Mouse (Mus musculus) heart, embryonic 15.5 days (tissue): ENCODE results near the gene Snx32. TPM values are rescaled to one million over a fixed set of nuclear protein-coding genes. Genes with fewer than 3 reads are reported as not detected.

Experiments used
- ATAC-seq: fragments of 200-750 bp; cut with Nextera tagmentation; replicated peaks from 2 replicates; pipeline ENCODE4 v1.8.0; 2017; ENCODE audit warnings: low read depth, moderate TSS enrichment; ENCODE audit not compliant: insufficient number of reproducible peaks, insufficient read depth, low FRiP score
- H3K27ac ChIP-seq: fragments of 300-500 bp; sonication (generic); 2 replicates; pipeline ENCODE4 v1.5.1; 2015; ENCODE audit warnings: mild to moderate bottlenecking, inconsistent platforms
- H3K27me3 ChIP-seq: fragments of 300-500 bp; sonication (generic); 2 replicates; pipeline ENCODE4 v1.6.1; 2015; ENCODE audit warnings: inconsistent platforms
- H3K36me3 ChIP-seq: fragments of 300-500 bp; sonication (generic); 2 replicates; pipeline ENCODE4 v1.6.1; 2015; ENCODE audit warnings: mild to moderate bottlenecking, inconsistent platforms
- H3K4me1 ChIP-seq: fragments of 300-500 bp; sonication (generic); replicated peaks from 2 replicates; pipeline ENCODE4 v1.6.1; 2015; ENCODE audit warnings: inconsistent platforms
- H3K4me2 ChIP-seq: fragments of 300-500 bp; sonication (generic); 2 replicates; pipeline ENCODE4 v1.6.1; 2015; ENCODE audit warnings: inconsistent platforms, mild to moderate bottlenecking, moderate library complexity
- H3K4me3 ChIP-seq: fragments of 300-500 bp; sonication (generic); 2 replicates; pipeline ENCODE4 v1.5.1; 2015; ENCODE audit warnings: mild to moderate bottlenecking, inconsistent platforms
- H3K9ac ChIP-seq: fragments of 300-500 bp; sonication (generic); 2 replicates; pipeline ENCODE4 v1.6.1; 2015; ENCODE audit warnings: mild to moderate bottlenecking, inconsistent platforms
- H3K9me3 ChIP-seq: fragments of 300-500 bp; sonication (generic); replicated peaks from 2 replicates; pipeline ENCODE4 v1.6.1; 2016; ENCODE audit warnings: inconsistent platforms
- WGBS: fragments of 180-500 bp; shearing (Covaris S2); methylation state at CpG from one replicate; pipeline ENCODE4 v1.1.7; 2015; ENCODE audit warnings: mixed read lengths; 5-methylcytosine and 5-hydroxymethylcytosine counted together
- polyA plus RNA-seq: library from polyadenylated mRNA; unstranded; fragments of >200 nt; fragmentation: Nextera tagmentation; extraction: Ambion mirVana; gene quantifications from 2 replicates; pipeline ENCODE4 v1.2.1, GENCODE M21; 2015

Gene Snx32
- polyA plus RNA-seq, 1 experiment from 2014 or later, result 15.8 TPM

DNA sequence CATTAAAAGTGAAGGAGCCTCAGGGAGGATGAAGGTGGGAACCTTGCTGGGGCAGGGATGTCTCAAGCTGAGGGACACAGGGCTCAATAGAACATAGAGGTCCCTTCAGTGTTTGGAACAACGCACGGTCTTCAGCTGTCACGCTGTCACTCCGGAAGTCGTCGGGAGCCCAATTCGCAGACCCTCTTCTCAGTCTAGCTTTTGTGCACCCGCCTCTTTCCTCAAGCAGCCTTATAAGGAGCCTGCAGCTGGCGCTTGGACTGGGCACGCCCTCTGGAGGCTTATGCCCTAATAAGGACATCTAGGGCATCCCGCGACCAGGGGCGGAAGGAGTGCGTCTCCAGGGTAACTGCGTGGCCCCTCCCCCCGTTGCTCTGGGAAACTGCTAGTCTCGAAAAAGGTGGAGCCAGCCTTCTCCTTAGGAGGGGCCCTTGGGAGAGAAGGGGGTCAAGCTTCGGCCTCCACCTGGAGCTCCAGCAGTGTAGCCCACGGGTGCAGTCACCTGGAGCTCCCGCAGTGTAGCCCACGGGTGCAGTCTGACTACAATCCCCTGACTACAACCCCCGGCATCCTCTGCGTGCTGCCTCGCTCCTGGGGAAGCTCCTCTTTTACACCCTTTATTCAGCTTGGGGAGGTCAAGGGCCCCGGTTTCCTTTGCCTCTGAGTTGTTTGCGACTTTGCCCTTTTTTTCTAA lies 21.3 kb downstream of the Snx32 start:
- peaks cover 45% of the 10 kb centered on the region for H3K4me1 ChIP-seq
- under 1% methylated on average over 26 of the region's 26 CpGs for WGBS

GRCm38 (mm10) chr19:5487768-5488550 lies 22.4 kb downstream of the Snx32 start, which contains the start of gene Mus81:
Gene Mus81, minus strand, starts transcription at chr19:5488402.
- Histone ChIP-seq H3K4me3 (peak within 1 kb of the TSS; percentile 65), H3K36me3 (peaks cover 33% of the 10 kb centered on the region), H3K27me3 (no peaks in the 10 kb centered on the region), H3K9ac (peak within 1 kb of the TSS; percentile 72), H3K4me1 (peaks cover 41% of the 10 kb centered on the region), H3K27ac (peak within 1 kb of the TSS; percentile 100), H3K4me2 (peak within 1 kb of the TSS; percentile 86), H3K9me3 (no peaks in the 10 kb centered on the region)
- peak; percentile 73 for ATAC-seq
- WGBS, result under 1% methylated on average over 39 of the region's 39 CpGs

More for the DNA sequence above, 21.3 kb downstream of the Snx32 start:
- Histone ChIP-seq H3K9me3 (no peaks in the 10 kb centered on the region), H3K4me2 (peak overlapping the region; percentile 86), H3K4me3 (peak overlapping the region; percentile 65), H3K27ac (peak overlapping the region; percentile 100), H3K36me3 (peaks cover 36% of the 10 kb centered on the region), H3K27me3 (no peaks in the 10 kb centered on the region), H3K9ac (peak overlapping the region; percentile 62)
- peak; percentile 81 for ATAC-seq

- Histone ChIP-seq H3K36me3 (peaks cover 38% of the 10 kb centered on the region), H3K4me2 (peak overlapping the region; percentile 86; the same call in 1 of the 2 replicates), H3K9ac (0 out of 2 replicates have a peak overlapping the region, but pooled peaks have one; percentile 4), H3K4me3 (peak overlapping the region; percentile 65; the same call in 1 of the 2 replicates), H3K9me3 (no peaks in the 10 kb centered on the region), H3K27me3 (no peaks in the 10 kb centered on the region), H3K27ac (no peak overlapping the region), H3K4me1 (peaks cover 29% of the 10 kb centered on the region)
- WGBS, result 77% methylated on average over 4 of the region's 4 CpGs
- no peak for ATAC-seq
Observed at GRCm38 (mm10) chr19:5486771-5487170, 23.6 kb downstream of the Snx32 start.

DNA sequence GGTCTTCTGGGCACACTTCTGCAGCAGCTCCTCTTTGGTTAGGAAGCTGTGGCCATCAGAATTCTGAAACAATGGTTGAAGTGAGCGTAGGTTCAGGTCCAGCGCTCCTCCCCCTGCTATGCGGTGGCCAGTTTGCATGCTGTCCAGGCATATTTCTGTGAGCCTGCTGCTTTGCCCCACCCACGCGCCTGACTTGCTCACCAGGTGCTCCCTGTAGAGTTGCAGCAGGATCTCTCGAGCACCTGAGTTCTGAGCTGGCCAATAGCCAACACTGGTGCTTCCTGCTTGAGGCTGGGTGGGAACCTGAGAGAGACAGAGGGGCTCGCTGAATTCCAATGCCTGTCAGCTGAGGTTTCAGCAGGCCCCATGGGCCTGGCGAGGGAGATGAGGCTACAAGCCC lies 24.1 kb downstream of the Snx32 start:
- WGBS, result 78% methylated on average over 8 of the region's 8 CpGs
- Histone ChIP-seq H3K36me3 (peaks cover 43% of the 10 kb centered on the region), H3K4me2 (no peak overlapping the region), H3K27me3 (no peaks in the 10 kb centered on the region), H3K9ac (peak overlapping the region; percentile 4; the same call in 1 of the 2 replicates), H3K27ac (no peak overlapping the region), H3K4me1 (peaks cover 28% of the 10 kb centered on the region), H3K9me3 (no peaks in the 10 kb centered on the region), H3K4me3 (no peak overlapping the region)
- no peak for ATAC-seq

DNA sequence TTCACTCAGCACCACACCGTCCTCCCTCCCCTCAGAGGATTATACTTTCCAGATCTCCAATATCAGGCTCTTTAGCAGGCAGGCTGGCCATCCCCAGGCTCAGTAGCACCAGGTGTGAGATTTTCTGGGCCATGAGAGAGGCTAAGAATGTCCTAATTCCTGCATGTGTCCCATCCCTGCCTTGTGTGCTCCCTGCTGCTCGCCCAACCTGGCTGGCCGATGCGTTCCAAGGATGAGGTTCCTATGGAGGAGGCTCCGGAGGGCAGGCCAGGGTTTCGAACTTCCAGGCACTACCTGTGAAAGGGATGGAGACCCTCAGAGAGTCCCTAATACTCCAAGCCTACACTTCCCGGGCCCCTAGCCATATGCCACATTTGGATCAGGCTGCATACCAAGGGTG lies 24.5 kb downstream of the Snx32 start:
- Histone ChIP-seq H3K4me3 (no peak overlapping the region), H3K36me3 (peaks cover 44% of the 10 kb centered on the region), H3K4me2 (no peak overlapping the region), H3K4me1 (peaks cover 28% of the 10 kb centered on the region), H3K9me3 (no peaks in the 10 kb centered on the region), H3K27ac (no peak overlapping the region), H3K9ac (no peak overlapping the region), H3K27me3 (no peaks in the 10 kb centered on the region)
- WGBS, result 92% methylated on average over 7 of the region's 7 CpGs
- no peak for ATAC-seq

DNA sequence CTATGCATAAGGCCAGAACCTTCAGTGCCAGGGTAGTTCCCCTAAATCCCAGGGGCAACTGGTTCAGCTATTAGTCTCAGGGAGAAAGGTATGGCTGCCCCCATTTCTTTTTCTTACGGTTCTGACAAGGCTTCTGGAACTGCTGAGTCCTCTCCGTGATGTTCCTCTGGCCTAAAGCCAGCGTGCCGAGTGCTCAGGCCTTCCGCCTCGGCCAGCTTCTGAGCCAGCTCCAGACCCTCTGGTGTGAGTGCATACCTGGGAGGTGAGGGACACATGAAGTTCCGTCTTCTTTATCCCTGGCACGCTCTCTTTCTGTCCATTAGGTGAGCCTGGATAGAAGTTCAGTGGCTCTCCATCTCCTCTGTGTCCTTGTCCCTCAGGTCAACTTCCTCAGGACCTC lies 25.0 kb downstream of the Snx32 start:
- ATAC-seq, result no peak
- H3K27ac ChIP-seq, result no peak overlapping the region
- no peak overlapping the region for H3K4me3 ChIP-seq
- no peaks in the 10 kb centered on the region for H3K27me3 ChIP-seq
- WGBS, result 85% methylated on average over 8 of the region's 8 CpGs
- H3K9me3 ChIP-seq, result no peaks in the 10 kb centered on the region
- H3K4me1 ChIP-seq, result peaks cover 28% of the 10 kb centered on the region
- H3K9ac ChIP-seq, result no peak overlapping the region
- H3K36me3 ChIP-seq, result peaks cover 44% of the 10 kb centered on the region
- no peak overlapping the region for H3K4me2 ChIP-seq

- Histone ChIP-seq H3K9ac (no peak overlapping the region), H3K27me3 (no peaks in the 10 kb centered on the region), H3K36me3 (peaks cover 51% of the 10 kb centered on the region), H3K27ac (no peak overlapping the region), H3K4me3 (no peak overlapping the region), H3K4me1 (peaks cover 23% of the 10 kb centered on the region), H3K4me2 (no peak overlapping the region), H3K9me3 (no peaks in the 10 kb centered on the region)
- WGBS, result 88% methylated on average over 5 of the region's 5 CpGs
- ATAC-seq, result no peak
Observed at GRCm38 (mm10) chr19:5484496-5484895, 25.8 kb downstream of the Snx32 start.

DNA sequence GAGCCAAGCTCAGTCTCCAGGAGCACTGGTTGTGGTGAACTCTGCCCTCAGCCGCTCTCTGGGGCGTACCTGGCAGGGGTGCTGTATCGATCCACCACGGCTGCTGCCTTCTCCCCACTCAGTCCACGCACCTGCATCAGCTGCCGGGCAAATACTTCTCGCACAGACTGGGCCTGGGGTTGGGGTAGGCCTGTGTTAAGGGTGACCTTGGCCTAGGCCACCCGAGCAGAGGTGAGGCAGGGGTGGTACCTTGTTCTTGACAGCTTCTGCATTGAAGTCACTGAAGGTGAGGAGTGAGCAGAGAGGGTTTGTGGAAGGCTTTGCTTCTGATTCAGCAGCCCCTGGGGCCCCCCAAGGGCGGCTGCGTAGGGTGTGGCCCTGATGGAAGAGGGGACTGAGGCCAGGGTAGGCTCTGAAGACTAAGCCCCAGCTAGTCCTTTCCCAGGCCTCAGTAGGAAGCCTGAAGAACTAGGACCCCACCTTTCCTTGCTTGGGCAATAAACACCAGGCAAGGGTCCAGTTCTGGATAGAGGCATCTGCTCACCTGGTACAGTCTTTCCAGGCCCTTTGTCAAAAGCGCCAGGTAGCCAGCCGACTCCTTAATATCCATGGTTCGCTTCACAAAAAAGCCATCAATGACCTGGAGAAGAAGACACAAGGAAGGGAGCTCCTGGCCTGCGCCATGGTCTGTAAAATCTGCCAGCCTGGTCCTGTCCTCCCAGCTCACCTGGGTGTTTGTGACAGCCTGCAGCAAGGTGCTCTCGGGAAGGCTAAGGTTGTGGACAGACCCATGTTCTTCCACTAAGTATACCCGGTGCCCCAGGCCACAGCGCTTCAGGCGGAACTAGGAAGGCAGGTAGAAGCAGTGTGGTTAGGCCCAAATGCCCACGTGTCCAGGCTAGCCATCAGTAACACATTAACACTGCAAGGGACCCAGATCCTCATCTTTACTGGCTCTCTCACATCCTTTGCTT lies 26.7 kb downstream of the Snx32 start:
- Histone ChIP-seq H3K27ac (no peak overlapping the region), H3K9ac (no peak overlapping the region), H3K4me2 (no peak overlapping the region), H3K27me3 (no peaks in the 10 kb centered on the region), H3K9me3 (no peaks in the 10 kb centered on the region), H3K4me1 (peaks cover 22% of the 10 kb centered on the region), H3K36me3 (peaks cover 58% of the 10 kb centered on the region), H3K4me3 (no peak overlapping the region)
- WGBS, result 92% methylated on average over 19 of the region's 19 CpGs
- no peak for ATAC-seq

DNA sequence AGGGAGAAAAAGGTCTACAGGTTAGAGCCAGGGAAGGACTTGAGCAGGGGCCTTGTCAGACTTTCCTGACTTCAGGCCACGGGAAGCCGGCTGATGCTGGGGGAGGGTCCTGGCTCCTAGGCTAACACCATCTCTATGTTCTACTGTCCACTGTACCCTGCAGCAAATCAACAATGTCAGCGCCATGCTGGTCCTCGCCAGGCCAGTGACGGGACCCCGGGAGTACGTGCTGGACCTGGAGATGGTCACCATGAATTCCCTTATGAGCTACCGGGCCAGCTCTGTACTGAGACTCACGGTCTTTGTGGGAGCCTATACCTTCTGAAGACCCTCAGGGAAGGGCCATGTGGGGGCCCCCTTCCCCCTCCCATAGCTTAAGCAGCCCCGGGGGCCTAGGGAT lies 28.9 kb downstream of the Snx32 start:
- no peak for ATAC-seq
- Histone ChIP-seq H3K4me1 (peaks cover 6% of the 10 kb centered on the region), H3K36me3 (peaks cover 59% of the 10 kb centered on the region), H3K27ac (no peak overlapping the region), H3K27me3 (no peaks in the 10 kb centered on the region), H3K9ac (no peak overlapping the region), H3K4me2 (no peak overlapping the region), H3K4me3 (no peak overlapping the region), H3K9me3 (no peaks in the 10 kb centered on the region)
- 89% methylated on average over 10 of the region's 10 CpGs for WGBS

GRCm38 (mm10) chr19:5480016-5480415 lies 30.3 kb downstream of the Snx32 start:
- 90% methylated on average over 10 of the region's 10 CpGs for WGBS
- Histone ChIP-seq H3K36me3 (peaks cover 49% of the 10 kb centered on the region), H3K4me1 (peaks cover 10% of the 10 kb centered on the region), H3K4me3 (no peak overlapping the region), H3K9ac (no peak overlapping the region), H3K27ac (no peak overlapping the region), H3K4me2 (no peak overlapping the region), H3K9me3 (no peaks in the 10 kb centered on the region), H3K27me3 (no peaks in the 10 kb centered on the region)
- no peak for ATAC-seq
